Mouse (Mus musculus) brain, embryonic 14.5 days (tissue): Measurements from ENCODE around the gene Plcb4.

Source experiments
- CTCF ChIP-seq: fragments of 200-500 bp; IDR thresholded peaks from 2 replicates; pipeline ENCODE4 v1.5.1; 2012; ENCODE audit warnings: inconsistent platforms, mild to moderate bottlenecking, moderate library complexity, borderline replicate concordance; ENCODE audit not compliant: insufficient read depth, insufficient read length; ENCODE audit errors: extremely low read depth
- POLR2A ChIP-seq: fragments of 200-500 bp; IDR thresholded peaks from 2 replicates; pipeline ENCODE4 v1.6.1; 2012; ENCODE audit warnings: mild to moderate bottlenecking, inconsistent platforms, borderline replicate concordance; ENCODE audit not compliant: poor library complexity, insufficient read depth, insufficient read length, severe bottlenecking; ENCODE audit errors: extremely low read depth

DNA sequence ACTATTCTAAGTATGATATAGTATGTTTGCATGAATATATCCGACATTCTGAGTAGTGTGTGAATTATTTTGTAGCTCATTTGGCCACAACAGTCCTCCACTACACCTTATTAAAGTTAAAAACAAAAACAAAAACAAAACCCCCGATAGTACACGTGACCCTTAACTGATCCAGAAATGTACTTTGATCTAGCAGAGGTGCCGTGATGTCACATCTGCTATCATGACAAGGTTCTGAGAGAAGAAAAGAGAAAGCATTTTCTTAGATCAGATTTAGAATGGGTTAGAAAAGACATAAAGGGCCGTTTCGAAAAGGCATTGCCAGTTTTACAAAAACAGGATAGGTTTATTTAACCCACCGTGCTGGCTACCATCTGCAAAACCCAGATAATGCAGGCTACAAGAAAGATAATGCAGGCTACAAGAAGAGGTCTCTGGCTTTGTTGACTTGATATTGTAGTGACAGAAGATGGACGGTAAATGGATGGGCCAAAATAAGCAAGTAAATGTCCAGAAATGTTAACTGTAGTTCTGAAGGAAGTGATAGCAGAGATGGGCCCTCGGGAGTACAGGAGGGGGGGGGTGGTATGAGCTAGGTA lies 227.4 kb downstream of the Plcb4 start:
- TF ChIP-seq CTCF (no peak), POLR2A (no peak)
